Mouse (Mus musculus) CH12.LX (cell line): ENCODE data around the gene Ldhal6b. TPM values are rescaled to one million over a fixed set of nuclear protein-coding genes. Genes with fewer than 3 reads are reported as not detected.
A peak's percentile ranks its signal among the peaks of the same experiment; 100 is the strongest.

ENCODE experiments used
- DNase-seq: peaks from one replicate; pipeline ENCODE4 v3.0.0-alpha.2; 2013; ENCODE audit errors: extremely low read depth
- H3K27ac ChIP-seq: 2 replicates; pipeline ENCODE4 v1.5.1; 2012; ENCODE audit warnings: low read depth, mild to moderate bottlenecking, control low read depth, moderate library complexity; ENCODE audit not compliant: insufficient read depth
- H3K27me3 ChIP-seq: replicated peaks from 2 replicates; pipeline ENCODE3; 2012; ENCODE audit warnings: inconsistent platforms
- H3K36me3 ChIP-seq, 2 experiments: replicated peaks in 1 of 2; 2 replicates each; pipeline versions ENCODE3 to v1.6.1; 2012; ENCODE audit warnings: inconsistent platforms in 1 of 2, low read length in 1 of 2, mild to moderate bottlenecking in 1 of 2, mixed read lengths in 1 of 2, moderate library complexity in 1 of 2; ENCODE audit not compliant: control insufficient read depth in 1 of 2, insufficient read depth in 1 of 2
- H3K4me1 ChIP-seq, 2 experiments: 2 replicates each; pipeline ENCODE4 v1.6.1; 2012; ENCODE audit warnings: inconsistent platforms in 1 of 2, moderate library complexity in 1 of 2; ENCODE audit not compliant: insufficient read depth in 2 of 2, control insufficient read depth in 1 of 2
- H3K4me2 ChIP-seq: 2 replicates; pipeline ENCODE4 v1.6.1; 2012; ENCODE audit warnings: low read depth, mild to moderate bottlenecking, control low read depth; ENCODE audit not compliant: poor library complexity, insufficient read depth, severe bottlenecking
- H3K4me3 ChIP-seq, 3 experiments: fragments of 150-350 bp in 1 of 3; sonication (generic) in 1 of 3; replicated peaks in 1 of 3; 2 replicates each; pipeline versions ENCODE3 to v1.5.1; 2011 to 2012; ENCODE audit warnings: low read depth in 2 of 3, low read length in 2 of 3, mild to moderate bottlenecking in 2 of 3, moderate library complexity in 2 of 3, control low read depth in 1 of 3, improper control_type of control experiment in 1 of 3, inconsistent platforms in 1 of 3, mixed read lengths in 1 of 3; ENCODE audit not compliant: poor library complexity in 1 of 3
- H3K79me2 ChIP-seq: replicated peaks from 2 replicates; pipeline ENCODE4 v1.6.1; 2012; ENCODE audit warnings: mild to moderate bottlenecking, moderate library complexity; ENCODE audit not compliant: control insufficient read depth, poor library complexity, insufficient read depth, severe bottlenecking; ENCODE audit errors: extremely low read depth
- H3K9ac ChIP-seq: 2 replicates; pipeline ENCODE4 v1.6.1; 2012; ENCODE audit warnings: low read depth, mild to moderate bottlenecking, control low read depth, moderate library complexity; ENCODE audit not compliant: insufficient read depth
- H3K9me3 ChIP-seq: replicated peaks from 2 replicates; pipeline ENCODE3; 2012; ENCODE audit warnings: low read length, inconsistent platforms, mixed read lengths
- CHD1 ChIP-seq: IDR thresholded peaks from 2 replicates; pipeline ENCODE4 v1.6.1; 2012; ENCODE audit warnings: low read depth, low read length, improper control_type of control experiment, inconsistent platforms
- CHD2 ChIP-seq: IDR thresholded peaks from 2 replicates; pipeline ENCODE4 v1.6.1; 2011; ENCODE audit warnings: low read length, improper control_type of control experiment
- CTCF ChIP-seq, 2 experiments: IDR thresholded peaks in 1 of 2; conservative IDR thresholded peaks in 1 of 2; 2 replicates each; pipeline ENCODE4 v1.5.1; 2011 to 2012; ENCODE audit warnings: low read depth in 2 of 2, low read length in 2 of 2, improper control_type of control experiment in 1 of 2, inconsistent platforms in 1 of 2, mild to moderate bottlenecking in 1 of 2, moderate library complexity in 1 of 2
- E2F4 ChIP-seq: IDR thresholded peaks from 2 replicates; pipeline ENCODE4 v1.6.1; 2011; ENCODE audit warnings: low read depth, low read length, improper control_type of control experiment; ENCODE audit not compliant: insufficient replicate concordance
- ELF1 ChIP-seq: IDR thresholded peaks from 2 replicates; pipeline ENCODE4 v1.6.1; 2014; ENCODE audit warnings: low read depth, mild to moderate bottlenecking, inconsistent platforms, low read length, improper control_type of control experiment
- EP300 ChIP-seq: IDR thresholded peaks from 2 replicates; pipeline ENCODE4 v1.6.1; 2011; ENCODE audit warnings: low read length, improper control_type of control experiment
- ETS1 ChIP-seq: conservative IDR thresholded peaks from 2 replicates; pipeline ENCODE4 v1.6.1; 2012; ENCODE audit warnings: low read depth, mild to moderate bottlenecking, inconsistent platforms, low read length, improper control_type of control experiment, moderate library complexity
- HCFC1 ChIP-seq: IDR thresholded peaks from 2 replicates; pipeline ENCODE4 v1.6.1; 2012; ENCODE audit warnings: low read depth, mild to moderate bottlenecking, inconsistent platforms, low read length, improper control_type of control experiment
- IRF4 ChIP-seq: IDR thresholded peaks from 2 replicates; pipeline ENCODE4 v1.6.1; 2014; ENCODE audit warnings: low read depth, mild to moderate bottlenecking, inconsistent platforms, low read length, improper control_type of control experiment
- JUN ChIP-seq: IDR thresholded peaks from 2 replicates; pipeline ENCODE4 v1.6.1; 2011; ENCODE audit warnings: low read depth, mild to moderate bottlenecking, low read length, improper control_type of control experiment, moderate library complexity; ENCODE audit not compliant: insufficient read depth
- KAT2A ChIP-seq: IDR thresholded peaks from 2 replicates; pipeline ENCODE4 v1.6.1; 2012; ENCODE audit warnings: low read length, improper control_type of control experiment, inconsistent platforms; ENCODE audit not compliant: insufficient replicate concordance
- MAZ ChIP-seq: IDR thresholded peaks from 2 replicates; pipeline ENCODE4 v1.6.1; 2012; ENCODE audit warnings: low read depth, mild to moderate bottlenecking, inconsistent platforms, low read length, improper control_type of control experiment, moderate library complexity
- MEF2A ChIP-seq: IDR thresholded peaks from 2 replicates; pipeline ENCODE4 v1.6.1; 2014; ENCODE audit warnings: low read depth, mild to moderate bottlenecking, inconsistent platforms, low read length, improper control_type of control experiment, borderline replicate concordance
- MYC ChIP-seq: IDR thresholded peaks from 2 replicates; pipeline ENCODE4 v1.6.1; 2011; ENCODE audit warnings: low read depth, mild to moderate bottlenecking, improper control_type of control experiment, low read length
- NELFE ChIP-seq: IDR thresholded peaks from 2 replicates; pipeline ENCODE4 v1.6.1; 2011; ENCODE audit warnings: low read depth, low read length, improper control_type of control experiment
- NRF1 ChIP-seq: IDR thresholded peaks from 2 replicates; pipeline ENCODE4 v1.6.1; 2014; ENCODE audit warnings: low read depth, mild to moderate bottlenecking, inconsistent platforms, low read length, improper control_type of control experiment, moderate library complexity
- SIN3A ChIP-seq: IDR thresholded peaks from 2 replicates; pipeline ENCODE4 v1.6.1; 2012; ENCODE audit warnings: low read length, improper control_type of control experiment, inconsistent platforms
- SMC3 ChIP-seq: IDR thresholded peaks from 2 replicates; pipeline ENCODE4 v1.6.1; 2011; ENCODE audit warnings: low read depth, low read length, improper control_type of control experiment
- TBP ChIP-seq: conservative IDR thresholded peaks from 2 replicates; pipeline ENCODE4 v1.6.1; 2011; ENCODE audit warnings: low read depth, low read length, improper control_type of control experiment
- USF1 ChIP-seq: IDR thresholded peaks from 2 replicates; pipeline ENCODE4 v1.6.1; 2014; ENCODE audit warnings: low read depth, mild to moderate bottlenecking, inconsistent platforms, low read length, improper control_type of control experiment
- USF2 ChIP-seq: conservative IDR thresholded peaks from 2 replicates; pipeline ENCODE4 v1.6.1; 2011; ENCODE audit warnings: low read depth, low read length, improper control_type of control experiment
- ZKSCAN1 ChIP-seq: IDR thresholded peaks from 2 replicates; pipeline ENCODE4 v1.6.1; 2012; ENCODE audit warnings: low read depth, inconsistent platforms, low read length, improper control_type of control experiment, borderline replicate concordance
- ZNF384 ChIP-seq: IDR thresholded peaks from 2 replicates; pipeline ENCODE4 v1.6.1; 2012; ENCODE audit warnings: low read depth, low read length, improper control_type of control experiment, inconsistent platforms
- dilution Hi-C: fragments of 300-500 bp; cut with MboI; formaldehyde crosslinking; loops from 2 replicates; pipeline ENCODE4 v1.14.3; 2020; ENCODE audit warnings: low sequenced_read_pairs; ENCODE audit not compliant: extremely low pct_unique_long_range_greater_than_20kb, extremely low pct_ligation_motif_present
- in situ Hi-C: fragments of 300-500 bp; cut with MboI; formaldehyde crosslinking; loops from 3 replicates; pipeline ENCODE4 v1.14.3; 2019; ENCODE audit warnings: low sequenced_read_pairs, low pct_ligation_motif_present, low pct_unique_long_range_greater_than_20kb, mixed read lengths
- polyA plus RNA-seq: library from polyadenylated mRNA; unstranded; fragments of >175 nt; gene quantifications from 2 replicates; pipeline ENCODE4 v1.2.1, GENCODE M21; 2012; ENCODE audit warnings: low read depth; ENCODE audit not compliant: insufficient read length
- total RNA-seq, 2 experiments: library from RNA; depleted of rRNA; stranded (reverse); fragments of 300-350 nt in 1 of 2; fragments of >200 nt in 1 of 2; gene quantifications; 2 replicates each; pipeline ENCODE4 v1.2.3; 2012 to 2014

Gene Ldhal6b
- total and polyA plus RNA-seq, 3 experiments: 0.15 to 0.25 TPM; not detected in 1

DNA sequence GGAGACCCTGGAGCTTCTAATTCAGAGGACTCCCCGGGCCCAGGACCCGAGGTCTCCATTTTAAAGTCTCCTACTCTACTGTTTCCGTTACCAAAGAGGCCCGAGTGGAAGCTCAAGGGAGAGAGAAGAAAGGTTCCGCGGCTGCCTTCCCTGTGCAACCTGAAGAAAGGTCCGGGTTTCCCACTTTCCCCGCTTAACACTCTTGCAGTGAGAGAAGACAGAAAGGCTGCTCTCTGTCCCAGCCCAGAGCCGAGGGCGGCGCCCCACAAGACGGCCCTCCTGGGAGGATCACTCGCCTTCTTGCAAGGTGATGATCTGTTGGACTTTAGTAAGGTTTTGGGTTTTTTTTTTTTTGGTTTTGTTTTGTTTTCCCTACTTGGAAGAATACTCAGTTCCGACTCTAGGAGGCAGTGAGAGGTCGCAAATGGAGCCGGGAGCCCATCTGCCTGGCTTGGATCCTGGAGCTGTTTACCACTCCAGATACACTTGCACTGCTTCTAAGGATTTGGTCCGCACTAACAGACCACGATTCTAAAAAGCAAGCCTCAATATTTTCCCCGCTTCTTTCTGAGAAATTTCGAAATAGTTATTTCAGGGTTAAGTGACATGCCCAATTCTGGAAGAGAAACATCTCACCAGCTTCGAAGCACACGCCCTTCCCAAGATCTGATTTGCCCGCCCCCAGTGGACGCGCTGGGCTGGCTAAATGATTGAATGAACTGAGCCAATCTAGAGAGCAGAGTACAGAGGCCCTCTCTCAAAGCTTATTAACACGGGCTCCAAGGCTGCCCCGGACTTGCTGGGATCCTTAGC lies 21.8 kb upstream of the Ldhal6b start, which contains the start of gene Tmem242 (continued):
- peak; percentile 78; the same call in 1 of the 2 replicates for TF ChIP-seq CHD1
- peak; percentile 77 for TF ChIP-seq SMC3
- TF ChIP-seq HCFC1: peak; percentile 92
- TF ChIP-seq TBP: peak; percentile 92
- TF ChIP-seq CTCF (conservative IDR thresholded peaks at IDR 0.05 in 1 of 2, IDR thresholded peaks at IDR 0.05 in 1 of 2; ENCODE audit: low read depth in 2 of 2, low read length in 2 of 2): peak in 1 of 2 experiments; percentile 81; a peak in 2 of 4 replicates
- 0 out of 2 replicates have a peak, but pooled peaks have one; percentile 46 for TF ChIP-seq MAZ
- no peak for TF ChIP-seq ZKSCAN1
- peak; percentile 26; the same call in 1 of the 2 replicates for TF ChIP-seq NRF1
- TF ChIP-seq ELF1: peak; percentile 68; the same call in 1 of the 2 replicates
- TF ChIP-seq JUN: no peak
- no peak for TF ChIP-seq USF1
- 0 out of 2 replicates have a peak, but pooled peaks have one; percentile 57 for TF ChIP-seq E2F4
- 0 out of 2 replicates have a peak, but pooled peaks have one; percentile 21 for TF ChIP-seq EP300
- TF ChIP-seq ZNF384: peak; percentile 92
- peak; percentile 89 for TF ChIP-seq NELFE
- TF ChIP-seq SIN3A: peak; percentile 93
- TF ChIP-seq MEF2A: peak; percentile 80
- TF ChIP-seq ETS1: no peak
- TF ChIP-seq MYC: peak; percentile 21; the same call in 1 of the 2 replicates

DNA sequence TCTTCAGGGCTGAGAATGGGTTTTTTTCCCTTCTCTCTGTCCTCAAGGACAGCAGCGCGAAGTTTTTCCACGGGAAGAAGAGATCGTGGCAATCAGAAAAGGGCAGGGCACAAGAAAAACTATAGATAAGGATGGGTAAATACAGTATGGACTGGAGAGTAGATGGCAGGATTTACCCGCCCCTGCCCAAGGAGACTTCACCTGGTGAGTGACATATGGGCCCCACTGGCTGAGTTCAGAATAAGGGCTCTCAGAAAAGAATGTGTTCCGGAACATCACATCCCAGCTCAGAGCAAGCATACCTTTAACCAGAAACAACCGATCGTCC lies 21.2 kb upstream of the Ldhal6b start:
- dilution Hi-C loops: no loop called here
- TF ChIP-seq E2F4 (no peak), ETS1 (no peak), IRF4 (no peak), NRF1 (no peak), SMC3 (no peak), SIN3A (no peak), CHD1 (no peak), USF1 (no peak), MYC (no peak), USF2 (no peak), HCFC1 (no peak), ELF1 (no peak), JUN (no peak), KAT2A (no peak), CHD2 (no peak)
- H3K9ac ChIP-seq: peak overlapping the region; percentile 95
- no peak overlapping the region for H3K27ac ChIP-seq
- H3K27me3 ChIP-seq: peaks cover 3% of the 10 kb centered on the region
- peaks cover 14 to 32% of the 10 kb centered on the region in 2 experiments for H3K36me3 ChIP-seq
- in situ Hi-C loops: loop anchor here (5.0 to 25.0 kb wide), 3 partner anchors 308 to 573 kb away; no protein-coding TSS in a partner anchor
- DNase-seq: no peak
- peaks cover 3 to 31% of the 10 kb centered on the region in 2 experiments; a peak in 3 of 4 replicates for H3K4me1 ChIP-seq
- peaks cover 9% of the 10 kb centered on the region; the same call in 1 of the 2 replicates for H3K79me2 ChIP-seq
- H3K9me3 ChIP-seq: peaks cover 3% of the 10 kb centered on the region
- peak overlapping the region; percentile 100 for H3K4me2 ChIP-seq
- peak overlapping the region; percentile 72 to 91 (median 72) for H3K4me3 ChIP-seq
